Mouse (Mus musculus) macrophage (primary cell): ENCODE results near the gene Arxes1. TPM values are rescaled to one million over a fixed set of nuclear protein-coding genes. Genes with fewer than 3 reads are reported as not detected.
"Not testable (repeated sequence)": the region's sequence is repeated elsewhere in the genome, so short reads cannot be mapped to it uniquely, and the experiment has no call there.

Experiments
- H3K27ac ChIP-seq: fragments of 350-480 bp; formaldehyde crosslinking; 2 replicates; pipeline ENCODE4 v1.9.0; 2021
- H3K36me3 ChIP-seq: fragments of 350-480 bp; formaldehyde crosslinking; 2 replicates; pipeline ENCODE4 v1.9.0; 2021; ENCODE audit errors: inconsistent target
- H3K4me3 ChIP-seq: fragments of 350-480 bp; formaldehyde crosslinking; 2 replicates; pipeline ENCODE4 v1.9.0; 2021; ENCODE audit errors: inconsistent target
- H3K79me2 ChIP-seq: fragments of 350-480 bp; formaldehyde crosslinking; 2 replicates; pipeline ENCODE4 v1.9.0; 2021; ENCODE audit errors: inconsistent target
- WGBS: methylation state at CpG from one replicate; pipeline ENCODE4 v1.1.7; 2026; ENCODE audit warnings: inconsistent platforms; ENCODE audit not compliant: missing documents; 5-methylcytosine and 5-hydroxymethylcytosine counted together
- polyA plus RNA-seq: library from polyadenylated mRNA; stranded (reverse); fragments of 250-400 nt; gene quantifications from 3 replicates; pipeline ENCODE4 v1.2.4, GENCODE M21; 2018; ENCODE audit warnings: inconsistent platforms

Arxes1 gene
- polyA plus RNA-seq, 1 experiment from 2014 or later: not detected

- H3K4me3 ChIP-seq, H3K79me2 ChIP-seq, H3K36me3 ChIP-seq, H3K27ac ChIP-seq: not testable (repeated sequence)
- no CpG with 5 or more reads among the region's 32 CpGs for WGBS
Observed at GRCm38 (mm10) chrX:136068020-136068419, 34.9 kb downstream of the Arxes1 start, which contains the start of gene Bex2. Gene Bex2, minus strand, starts transcription at chrX:136068236.

Other genes starting within 250 kb of the Arxes1 start
- gene Bhlhb9, start 235.8 kb upstream of the Arxes1 start, polyA plus RNA-seq: 0.52 to 2.9 TPM (median 1.8 TPM) in 3 replicates
- not detected in 3 replicates for gene Gprasp2, start 194.3 kb upstream of the Arxes1 start, polyA plus RNA-seq
- not detected in 3 replicates for gene Arxes2, start 39.5 kb upstream of the Arxes1 start, polyA plus RNA-seq
- not detected in 3 replicates for gene Bex2, start 34.9 kb downstream of the Arxes1 start, polyA plus RNA-seq
- not detected in 3 replicates for gene Nxf3, start 51.9 kb downstream of the Arxes1 start, polyA plus RNA-seq
- not detected in 3 replicates for gene Bex4, start 105.6 kb downstream of the Arxes1 start, polyA plus RNA-seq
- 55.7 to 164 TPM (median 75.9 TPM) in 3 replicates for gene Tceal8, start 139.0 kb downstream of the Arxes1 start, polyA plus RNA-seq
- gene Tceal5, start 170.5 kb downstream of the Arxes1 start, polyA plus RNA-seq: 0.46 to 0.86 TPM in 2 of 3 replicates, not detected in the other
- gene Tceal7, start 181.4 kb downstream of the Arxes1 start, polyA plus RNA-seq: 0.90 TPM in 1 of 3 replicates, not detected in the others
- 1.1 to 18.3 TPM (median 3.6 TPM) in 3 replicates for gene Bex1, start 182.1 kb downstream of the Arxes1 start, polyA plus RNA-seq
- gene Tceal9, start 211.7 kb downstream of the Arxes1 start, polyA plus RNA-seq: 170 to 738 TPM (median 419 TPM) in 3 replicates
- gene Bex3, start 236.9 kb downstream of the Arxes1 start, polyA plus RNA-seq: 47.3 to 157 TPM (median 72.5 TPM) in 3 replicates